Mouse (Mus musculus) c-Kit-positive CD71-positive TER-119-negative erythroid progenitor cells, embryonic 14.5 days (primary cell): ENCODE measurements around the gene F2rl2.

ENCODE experiments used
- DNase-seq: peaks from one replicate; pipeline ENCODE4 v3.0.0-alpha.2; 2013; ENCODE audit warnings: low read depth

Gene F2rl2

GRCm38 (mm10) chr13:95696654-95697163 is at the start of gene F2rl2:
F2rl2 (plus strand) TSS chr13:95696853.
- no peak for DNase-seq

- no peak for DNase-seq
Measured at GRCm38 (mm10) chr13:95647248-95647647, 49.4 kb upstream of the F2rl2 start.

- no peak for DNase-seq
Measured at GRCm38 (mm10) chr13:95649941-95650340, 46.7 kb upstream of the F2rl2 start.

- DNase-seq = no peak
Measured at GRCm38 (mm10) chr13:95651870-95652668, 44.6 kb upstream of the F2rl2 start.

GRCm38 (mm10) chr13:95653696-95654095 is 43.0 kb upstream of the F2rl2 start:
- DNase-seq = peak; percentile 32

GRCm38 (mm10) chr13:95655284-95655683 is 41.4 kb upstream of the F2rl2 start:
- no peak for DNase-seq

- DNase-seq = peak; percentile 61
Measured at GRCm38 (mm10) chr13:95657171-95657570, 39.5 kb upstream of the F2rl2 start.

GRCm38 (mm10) chr13:95659432-95659831 is 37.2 kb upstream of the F2rl2 start:
- DNase-seq = no peak

GRCm38 (mm10) chr13:95663834-95664233 is 32.8 kb upstream of the F2rl2 start:
- no peak for DNase-seq

- no peak for DNase-seq
Measured at GRCm38 (mm10) chr13:95665644-95666356, 30.9 kb upstream of the F2rl2 start.

GRCm38 (mm10) chr13:95667260-95667659 is 29.4 kb upstream of the F2rl2 start:
- DNase-seq = no peak

GRCm38 (mm10) chr13:95670534-95670933 is 26.1 kb upstream of the F2rl2 start:
- DNase-seq = no peak

GRCm38 (mm10) chr13:95671108-95671897 is 25.4 kb upstream of the F2rl2 start:
- peak; percentile 80 for DNase-seq

GRCm38 (mm10) chr13:95672372-95672771 is 24.3 kb upstream of the F2rl2 start:
- DNase-seq = no peak

GRCm38 (mm10) chr13:95679078-95679477 is 17.6 kb upstream of the F2rl2 start:
- peak; percentile 46 for DNase-seq

- peak; percentile 69 for DNase-seq
Measured at GRCm38 (mm10) chr13:95679491-95679941, 17.1 kb upstream of the F2rl2 start.

GRCm38 (mm10) chr13:95684656-95685244 is 11.9 kb upstream of the F2rl2 start:
- DNase-seq = no peak

GRCm38 (mm10) chr13:95685736-95686135 is 10.9 kb upstream of the F2rl2 start:
- no peak for DNase-seq

GRCm38 (mm10) chr13:95688576-95688975 is 8.1 kb upstream of the F2rl2 start:
- peak; percentile 57 for DNase-seq

- no peak for DNase-seq
Measured at GRCm38 (mm10) chr13:95692201-95692600, 4.5 kb upstream of the F2rl2 start.

GRCm38 (mm10) chr13:95696120-95696653 is 466 bp upstream of the F2rl2 start:
- no peak for DNase-seq
